Comparison of ENCODE assay signal across 14 mouse cellular contexts in genomic region chr9:77692707-77693106, GRCm38 (mm10). TPM values are rescaled to one million over a fixed set of nuclear protein-coding genes. Genes with fewer than 3 reads are reported as not detected.
"Had no signal": no experiment of that assay in that cellular context is flagged by ENCODE, and none has a peak within 500 bp of the region (broad histone marks: within the 10 kb centered on the region; RNA-seq: fewer than 3 reads in every experiment).

No protein-coding gene starts in this region.

- H3K4me2 ChIP-seq: liver, embryonic 11.5 days; liver, embryonic 15.5 days; midbrain, embryonic 12.5 days; neural tube, embryonic 15.5 days had no signal

- DNase-seq: layer of hippocampus, adult 9-11 months; lung, adult 2 months; right cerebral cortex, adult 18-20 months; right cerebral cortex, postnatal 25 days; thymus, adult 18-20 months; thymus, postnatal 14 days had no signal

- H3K4me1 ChIP-seq: limb, embryonic 10.5 days; liver, embryonic 15.5 days; megakaryocyte, embryonic 14.5 days; midbrain, embryonic 12.5 days; neural tube, embryonic 15.5 days had no signal

- H3K27ac ChIP-seq: limb, embryonic 10.5 days; liver, embryonic 15.5 days; macrophage; midbrain, embryonic 12.5 days; neural tube, embryonic 15.5 days had no signal

- H3K9ac ChIP-seq: liver, embryonic 15.5 days; midbrain, embryonic 12.5 days; neural tube, embryonic 15.5 days had no signal

- H3K36me3 ChIP-seq: limb, embryonic 10.5 days; liver, embryonic 15.5 days; midbrain, embryonic 12.5 days; neural tube, embryonic 15.5 days had no signal

- H3K4me3 ChIP-seq: limb, embryonic 10.5 days; liver, embryonic 15.5 days; megakaryocyte, embryonic 14.5 days; midbrain, embryonic 12.5 days; myocyte; neural tube, embryonic 15.5 days had no signal

- H3K9me3 ChIP-seq: limb, embryonic 10.5 days; liver, embryonic 15.5 days; megakaryocyte, embryonic 14.5 days; midbrain, embryonic 12.5 days; neural tube, embryonic 15.5 days had no signal

- H3K27me3 ChIP-seq: liver, embryonic 15.5 days; midbrain, embryonic 12.5 days; neural tube, embryonic 15.5 days had no signal

RNA-seq across cellular contexts. Expression of gene Klhl31, which starts 56.4 kb away (rescaled TPM):
- polyA plus RNA-seq: macrophage had no signal
